Mouse (Mus musculus) c-Kit-negative CD71-positive TER-119-positive erythroid progenitor cells, embryonic 14.5 days (primary cell): ENCODE measurements around the gene Igf2r.
A peak's percentile ranks its signal among the peaks of the same experiment; 100 is the strongest.

ENCODE experiments used
- DNase-seq: peaks from one replicate; pipeline ENCODE4 v3.0.0-alpha.2; 2013; ENCODE audit warnings: low read depth, low spot score

Gene Igf2r

GRCm38 (mm10) chr17:12672285-12672790, 97.1 kb downstream of the Igf2r start:
- DNase-seq, result no peak

GRCm38 (mm10) chr17:12671029-12671605, 98.3 kb downstream of the Igf2r start:
- no peak for DNase-seq

GRCm38 (mm10) chr17:12669363-12669679, 100.1 kb downstream of the Igf2r start:
- no peak for DNase-seq

GRCm38 (mm10) chr17:12668478-12669362, 100.7 kb downstream of the Igf2r start:
- DNase-seq, result no peak

- no peak for DNase-seq
These were observed 105.3 kb downstream of the Igf2r start for GRCm38 (mm10) chr17:12664156-12664555.

GRCm38 (mm10) chr17:12660572-12661260, 108.7 kb downstream of the Igf2r start:
- DNase-seq, result peak; percentile 19

- no peak for DNase-seq
These were observed 110.2 kb downstream of the Igf2r start for GRCm38 (mm10) chr17:12659233-12659632.

- no peak for DNase-seq
These were observed 110.7 kb downstream of the Igf2r start for GRCm38 (mm10) chr17:12658784-12659183.

- DNase-seq, result no peak
These were observed 113.6 kb downstream of the Igf2r start for GRCm38 (mm10) chr17:12655826-12656225.

- no peak for DNase-seq
These were observed 115.4 kb downstream of the Igf2r start for GRCm38 (mm10) chr17:12654061-12654460.

- DNase-seq, result no peak
These were observed 116.9 kb downstream of the Igf2r start for GRCm38 (mm10) chr17:12652604-12653003.

GRCm38 (mm10) chr17:12645461-12645860, 124.0 kb downstream of the Igf2r start:
- no peak for DNase-seq

- no peak for DNase-seq
These were observed 128.4 kb downstream of the Igf2r start for GRCm38 (mm10) chr17:12641087-12641486.

GRCm38 (mm10) chr17:12639585-12639984, 129.9 kb downstream of the Igf2r start:
- DNase-seq, result no peak

GRCm38 (mm10) chr17:12634814-12635213, 134.7 kb downstream of the Igf2r start:
- DNase-seq, result no peak
